Comparison of ENCODE assay signal across 9 mouse cellular contexts in the genomic region with DNA sequence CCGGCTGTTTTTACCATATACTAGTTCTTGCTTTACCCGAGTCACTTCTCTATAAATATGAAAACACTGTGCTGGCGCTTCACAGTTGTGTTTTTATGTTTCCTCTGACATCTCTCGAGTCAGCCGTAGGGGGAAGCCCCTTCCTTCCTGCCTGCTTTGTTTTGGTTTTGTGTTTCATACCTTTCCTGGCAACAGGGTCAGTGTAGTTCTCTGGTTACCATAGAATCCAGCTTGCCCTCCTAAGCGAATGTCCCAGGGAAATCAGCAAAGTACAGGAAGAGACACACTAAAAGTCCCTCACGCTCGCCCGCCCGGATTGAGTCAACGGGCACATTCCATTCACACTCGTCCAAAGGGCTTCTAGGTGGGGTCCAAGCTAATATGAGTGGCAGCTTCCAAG.
DNase-seq lines count a peak whose midpoint lies in the region; ATAC-seq and TF ChIP-seq lines count a peak whose summit lies in the region.
"Had no signal": no experiment of that assay in that cellular context is flagged by ENCODE, and none has a peak within 500 bp of the region (broad histone marks: within the 10 kb centered on the region; RNA-seq: fewer than 3 reads in every experiment).

No protein-coding gene starts in this region.

- in situ Hi-C loops in CH12.LX (cut with MboI; ENCODE audit: low pct_ligation_motif_present, low pct_unique_long_range_greater_than_20kb, low sequenced_read_pairs), result no loop called here

- TF ChIP-seq RAD21 in CH12.LX (IDR thresholded peaks at IDR 0.05; ENCODE audit: low read depth, low read length), result no peak; the same call in none of the 2 replicates

- no peaks in the 10 kb centered on the region for H3K36me3 ChIP-seq in CH12.LX (replicated peaks in 1 of 2; ENCODE audit: control insufficient read depth in 1 of 2, insufficient read depth in 1 of 2, low read length in 1 of 2)
- no peaks in the 10 kb centered on the region for H3K36me3 ChIP-seq in heart, embryonic 12.5 days
- H3K36me3 ChIP-seq in stomach, embryonic 16.5 days (ENCODE audit: control insufficient read depth, insufficient read depth, low read length), result no peaks in the 10 kb centered on the region
- H3K36me3 ChIP-seq in forebrain, embryonic 11.5 days (ENCODE audit: control insufficient read depth, insufficient read depth, low read length), result no peaks in the 10 kb centered on the region

- H3K27me3 ChIP-seq in CH12.LX (replicated peaks), result no peaks in the 10 kb centered on the region
- no peaks in the 10 kb centered on the region for H3K27me3 ChIP-seq in heart, embryonic 12.5 days (replicated peaks)
- H3K27me3 ChIP-seq in stomach, embryonic 16.5 days (ENCODE audit: control insufficient read depth, insufficient read depth, low read length), result no peaks in the 10 kb centered on the region
- H3K27me3 ChIP-seq in forebrain, embryonic 11.5 days (ENCODE audit: control insufficient read depth, insufficient read depth, low read length), result no peaks in the 10 kb centered on the region

- peak; percentile 75 for DNase-seq in CH12.LX (ENCODE audit: extremely low read depth)
- peak; percentile 40 to 41 for DNase-seq in kidney, adult 8-10 months
- peak; percentile 50 for DNase-seq in lung, postnatal 14 days
- no peak for DNase-seq in left cerebral cortex, postnatal 4 days
- DNase-seq in forebrain, embryonic 11.5 days (ENCODE audit: low spot score), result no peak

- intact Hi-C loops in left cerebral cortex, postnatal 4 days (cut with DNase I), result no loop called here

- WGBS in heart, embryonic 12.5 days, result 24% methylated on average over 12 of the region's 12 CpGs
- 19% methylated on average over 12 of the region's 12 CpGs for WGBS in stomach, embryonic 16.5 days
- 65% methylated on average over 12 of the region's 12 CpGs for WGBS in forebrain, embryonic 11.5 days

- H3K9ac ChIP-seq in CH12.LX (ENCODE audit: insufficient read depth, low read depth), result peak overlapping the region; percentile 17
- no peak overlapping the region for H3K9ac ChIP-seq in heart, embryonic 12.5 days
- H3K9ac ChIP-seq in stomach, embryonic 16.5 days (ENCODE audit: low read length), result no peak overlapping the region; the same call in 1 of the 2 replicates
- H3K9ac ChIP-seq in forebrain, embryonic 11.5 days (ENCODE audit: low read length), result no peak overlapping the region

- H3K4me3 ChIP-seq in CH12.LX (replicated peaks in 1 of 3; ENCODE audit: low read depth in 2 of 3, low read length in 2 of 3, poor library complexity in 1 of 3), result peak overlapping the region; percentile 1 to 63 (median 7)
- peak overlapping the region; percentile 53 for H3K4me3 ChIP-seq in brown adipose tissue, adult 24 weeks (ENCODE audit: insufficient read depth, low read depth, low read length)
- peak overlapping the region; percentile 14; the same call in 1 of the 2 replicates for H3K4me3 ChIP-seq in heart, embryonic 12.5 days
- H3K4me3 ChIP-seq in stomach, embryonic 16.5 days (replicated peaks; ENCODE audit: low read length), result peak overlapping the region; percentile 31
- H3K4me3 ChIP-seq in forebrain, embryonic 11.5 days (ENCODE audit: low read depth, low read length), result no peak overlapping the region
- H3K4me3 ChIP-seq: erythroblast, embryonic 14.5 days had no signal

- H3K27ac ChIP-seq in CH12.LX (ENCODE audit: insufficient read depth, low read depth), result 0 out of 2 replicates have a peak overlapping the region, but pooled peaks have one; percentile 36
- peak overlapping the region; percentile 44; the same call in 1 of the 2 replicates for H3K27ac ChIP-seq in brown adipose tissue, adult 24 weeks (replicated peaks; ENCODE audit: low read depth, low read length)
- no peak overlapping the region for H3K27ac ChIP-seq in heart, embryonic 12.5 days (ENCODE audit: poor library complexity, severe bottlenecking)
- no peak overlapping the region for H3K27ac ChIP-seq in stomach, embryonic 16.5 days (ENCODE audit: low read length)
- H3K27ac ChIP-seq in forebrain, embryonic 11.5 days (ENCODE audit: low read depth, low read length), result no peak overlapping the region

- peak; percentile 77 for TF ChIP-seq EP300 in CH12.LX (IDR thresholded peaks at IDR 0.05; ENCODE audit: low read length)

- TF ChIP-seq CTCF in CH12.LX (conservative IDR thresholded peaks at IDR 0.05 in 1 of 2, IDR thresholded peaks at IDR 0.05 in 1 of 2; ENCODE audit: low read depth in 2 of 2, low read length in 2 of 2), result no peak

- dilution Hi-C loops in CH12.LX (cut with MboI; ENCODE audit: extremely low pct_ligation_motif_present, extremely low pct_unique_long_range_greater_than_20kb, low sequenced_read_pairs), result no loop called here

- TF ChIP-seq POLR2A in CH12.LX (IDR thresholded peaks at IDR 0.05; ENCODE audit: low read depth, low read length), result no peak

- no peak for ATAC-seq in heart, embryonic 12.5 days (ENCODE audit: insufficient number of reproducible peaks, low FRiP score)
- peak; percentile 50; the same call in 1 of the 2 replicates for ATAC-seq in stomach, embryonic 16.5 days (ENCODE audit: insufficient read depth, low FRiP score)
- ATAC-seq in forebrain, embryonic 11.5 days (replicated peaks; ENCODE audit: low FRiP score), result no peak

- H3K4me1 ChIP-seq in CH12.LX (ENCODE audit: control insufficient read depth in 1 of 2, insufficient read depth in 2 of 2), result peaks cover 4 to 14% of the 10 kb centered on the region in 2 experiments; a peak in 3 of 4 replicates
- peaks cover 2% of the 10 kb centered on the region; the same call in 1 of the 2 replicates for H3K4me1 ChIP-seq in brown adipose tissue, adult 24 weeks (ENCODE audit: control insufficient read depth, insufficient read depth, insufficient read length, low read length)
- no peaks in the 10 kb centered on the region; the same call in 1 of the 2 replicates for H3K4me1 ChIP-seq in heart, embryonic 12.5 days (replicated peaks)
- peaks cover 4% of the 10 kb centered on the region; the same call in 1 of the 2 replicates for H3K4me1 ChIP-seq in stomach, embryonic 16.5 days (ENCODE audit: control insufficient read depth, insufficient read depth, low read length)
- H3K4me1 ChIP-seq in forebrain, embryonic 11.5 days (replicated peaks; ENCODE audit: control insufficient read depth, insufficient read depth, low read length), result no peaks in the 10 kb centered on the region

- H3K9me3 ChIP-seq in CH12.LX (replicated peaks; ENCODE audit: low read length), result no peaks in the 10 kb centered on the region
- H3K9me3 ChIP-seq in heart, embryonic 12.5 days (replicated peaks), result no peaks in the 10 kb centered on the region
- H3K9me3 ChIP-seq in stomach, embryonic 16.5 days (replicated peaks; ENCODE audit: control insufficient read depth, low read length), result no peaks in the 10 kb centered on the region
- no peaks in the 10 kb centered on the region for H3K9me3 ChIP-seq in forebrain, embryonic 11.5 days (ENCODE audit: control insufficient read depth, low read length)

- H3K79me2 ChIP-seq in CH12.LX (replicated peaks; ENCODE audit: control insufficient read depth, extremely low read depth, insufficient read depth, poor library complexity, severe bottlenecking), result no peaks in the 10 kb centered on the region

- peak overlapping the region; percentile 94 for H3K4me2 ChIP-seq in CH12.LX (ENCODE audit: insufficient read depth, low read depth, poor library complexity, severe bottlenecking)
- peak overlapping the region; percentile 46 for H3K4me2 ChIP-seq in heart, embryonic 12.5 days
- peak overlapping the region; percentile 50 for H3K4me2 ChIP-seq in stomach, embryonic 16.5 days (ENCODE audit: low read depth, low read length)
- H3K4me2 ChIP-seq in forebrain, embryonic 11.5 days (ENCODE audit: low read depth, low read length, severe bottlenecking), result no peak overlapping the region

TF ChIP-seq in CH12.LX, 34 proteins besides CTCF, POLR2A, EP300 and RAD21:
- peak; percentile 52 for TF ChIP-seq ETS1 (conservative IDR thresholded peaks at IDR 0.05; ENCODE audit: low read depth, low read length)
- peak; percentile 18 for TF ChIP-seq SMC3 (IDR thresholded peaks at IDR 0.05; ENCODE audit: low read depth, low read length)
- no peak for TF ChIP-seq USF1 (IDR thresholded peaks at IDR 0.05; ENCODE audit: low read depth, low read length)
- 0 out of 2 replicates have a peak, but pooled peaks have one; percentile 32 for TF ChIP-seq TBP (conservative IDR thresholded peaks at IDR 0.05; ENCODE audit: low read depth, low read length)
- TF ChIP-seq TCF12 (IDR thresholded peaks at IDR 0.05; ENCODE audit: low read depth, low read length), result peak; percentile 63
- TF ChIP-seq PAX5 (IDR thresholded peaks at IDR 0.05; ENCODE audit: low read length), result no peak
- peak; percentile 52; the same call in 1 of the 2 replicates for TF ChIP-seq ELF1 (IDR thresholded peaks at IDR 0.05; ENCODE audit: low read depth, low read length)
- no peak for TF ChIP-seq ZNF384 (IDR thresholded peaks at IDR 0.05; ENCODE audit: low read depth, low read length)
- no peak for TF ChIP-seq RCOR1 (conservative IDR thresholded peaks at IDR 0.05; ENCODE audit: low read depth, low read length)
- TF ChIP-seq BHLHE40 (IDR thresholded peaks at IDR 0.05; ENCODE audit: low read depth, low read length), result peak; percentile 60
- peak; percentile 41; the same call in 1 of the 2 replicates for TF ChIP-seq MEF2A (IDR thresholded peaks at IDR 0.05; ENCODE audit: borderline replicate concordance, low read depth, low read length)
- TF ChIP-seq NELFE (IDR thresholded peaks at IDR 0.05; ENCODE audit: low read depth, low read length), result no peak
- no peak for TF ChIP-seq CHD2 (IDR thresholded peaks at IDR 0.05; ENCODE audit: low read length)
- no peak for TF ChIP-seq USF2 (conservative IDR thresholded peaks at IDR 0.05; ENCODE audit: low read depth, low read length)
- no peak for TF ChIP-seq JUND (conservative IDR thresholded peaks at IDR 0.05; ENCODE audit: low read depth, low read length)
- no peak; the same call in 1 of the 2 replicates for TF ChIP-seq CHD1 (IDR thresholded peaks at IDR 0.05; ENCODE audit: low read depth, low read length)
- no peak for TF ChIP-seq UBTF (IDR thresholded peaks at IDR 0.05; ENCODE audit: low read depth, low read length)
- peak; percentile 51; the same call in 1 of the 2 replicates for TF ChIP-seq MXI1 (IDR thresholded peaks at IDR 0.05; ENCODE audit: low read depth, low read length)
- no peak for TF ChIP-seq JUN (IDR thresholded peaks at IDR 0.05; ENCODE audit: insufficient read depth, low read depth, low read length)
- TF ChIP-seq MYC (IDR thresholded peaks at IDR 0.05; ENCODE audit: low read depth, low read length), result no peak
- peak; percentile 72 for TF ChIP-seq IRF4 (IDR thresholded peaks at IDR 0.05; ENCODE audit: low read depth, low read length)
- TF ChIP-seq ZMIZ1 (IDR thresholded peaks at IDR 0.05; ENCODE audit: low read depth, low read length), result no peak
- peak; percentile 79 for TF ChIP-seq SIN3A (IDR thresholded peaks at IDR 0.05; ENCODE audit: low read length)
TF ChIP-seq in CH12.LX: peak in this region for 10.

Comparison
In these comparisons a context has a peak if more than half of its experiments do, and no peak if none do; other contexts are left out.
1. DNase-seq: peak in CH12.LX (single experiment), kidney, adult 8-10 months (2 of 2) and lung, postnatal 14 days (single experiment); none in left cerebral cortex, postnatal 4 days (single experiment) and forebrain, embryonic 11.5 days (single experiment).
2. H3K27ac ChIP-seq: peak in CH12.LX (single experiment) and brown adipose tissue, adult 24 weeks (single experiment); none in heart, embryonic 12.5 days (single experiment), stomach, embryonic 16.5 days (single experiment) and forebrain, embryonic 11.5 days (single experiment).